Mouse (Mus musculus): ENCODE data around the gene Foxa1. TPM values are rescaled to one million over a fixed set of nuclear protein-coding genes. Genes with fewer than 3 reads are reported as not detected.

Foxa1 gene
- polyA plus RNA-seq, 1 experiment, result 17.0 TPM

DNA sequence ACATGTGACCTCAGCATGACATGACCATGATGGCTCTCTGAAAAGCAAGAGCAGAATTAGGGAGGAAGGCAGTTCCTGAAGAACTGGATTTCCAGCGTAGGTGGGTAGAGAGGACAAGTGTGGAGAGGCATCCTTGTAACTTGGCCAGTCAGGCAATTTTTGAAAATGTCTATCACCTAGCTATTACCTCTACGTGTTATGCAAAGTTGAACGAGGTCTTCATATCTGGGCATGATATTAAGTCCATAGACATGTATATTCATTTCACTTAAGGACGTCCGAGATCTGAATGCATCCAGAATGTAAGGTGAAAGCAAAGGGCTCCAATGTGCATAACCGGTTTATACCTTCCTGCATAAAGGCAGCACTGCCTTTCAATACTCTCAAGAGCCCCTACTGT, 5.6 kb downstream of the Foxa1 start:
- TF ChIP-seq POLR2A (IDR thresholded peaks at IDR 0.05; ENCODE audit: low read depth, low read length) (no peak), CTCF (IDR thresholded peaks at IDR 0.05; ENCODE audit: extremely low read depth, insufficient read length, insufficient replicate concordance, low read depth, low read length) (no peak)
- peaks cover 23% of the 10 kb centered on the region for H3K27me3 ChIP-seq (ENCODE audit: control insufficient read depth, insufficient read depth, low read length)
- no peak overlapping the region for H3K4me3 ChIP-seq (ENCODE audit: low read depth, low read length)
- H3K4me1 ChIP-seq (ENCODE audit: control insufficient read depth, insufficient read depth, insufficient read length, low read length), result no peaks in the 10 kb centered on the region; the same call in 1 of the 2 replicates
- no peaks in the 10 kb centered on the region for H3K36me3 ChIP-seq (ENCODE audit: control insufficient read depth, insufficient read depth, low read length)
- WGBS, result 10% methylated on average over 6 of the region's 6 CpGs
- H3K27ac ChIP-seq (ENCODE audit: insufficient read depth, low read depth, low read length), result no peak overlapping the region

- Histone ChIP-seq H3K27me3 (ENCODE audit: control insufficient read depth, insufficient read depth, low read length) (peaks cover 19% of the 10 kb centered on the region), H3K27ac (ENCODE audit: insufficient read depth, low read depth, low read length) (peak overlapping the region; percentile 97), H3K4me1 (ENCODE audit: control insufficient read depth, insufficient read depth, insufficient read length, low read length) (peaks cover 4% of the 10 kb centered on the region), H3K36me3 (ENCODE audit: control insufficient read depth, insufficient read depth, low read length) (no peaks in the 10 kb centered on the region), H3K4me3 (ENCODE audit: low read depth, low read length) (peak overlapping the region; percentile 74)
- TF ChIP-seq CTCF (IDR thresholded peaks at IDR 0.05; ENCODE audit: extremely low read depth, insufficient read length, insufficient replicate concordance, low read depth, low read length) (no peak), POLR2A (IDR thresholded peaks at IDR 0.05; ENCODE audit: low read depth, low read length) (no peak)
- WGBS, result 3% methylated on average over 10 of the region's 10 CpGs
Measured at GRCm38 (mm10) chr12:57539551-57539985, 7.1 kb downstream of the Foxa1 start.

GRCm38 (mm10) chr12:57538588-57539550, 7.8 kb downstream of the Foxa1 start:
- TF ChIP-seq POLR2A (IDR thresholded peaks at IDR 0.05; ENCODE audit: low read depth, low read length) (no peak), CTCF (IDR thresholded peaks at IDR 0.05; ENCODE audit: extremely low read depth, insufficient read length, insufficient replicate concordance, low read depth, low read length) (no peak; the same call in 1 of the 2 replicates)
- Histone ChIP-seq H3K4me3 (ENCODE audit: low read depth, low read length) (peak overlapping the region; percentile 74), H3K4me1 (ENCODE audit: control insufficient read depth, insufficient read depth, insufficient read length, low read length) (peaks cover 4% of the 10 kb centered on the region), H3K27ac (ENCODE audit: insufficient read depth, low read depth, low read length) (peak overlapping the region; percentile 97), H3K36me3 (ENCODE audit: control insufficient read depth, insufficient read depth, low read length) (no peaks in the 10 kb centered on the region), H3K27me3 (ENCODE audit: control insufficient read depth, insufficient read depth, low read length) (peaks cover 19% of the 10 kb centered on the region)
- WGBS, result 1% methylated on average over 63 of the region's 63 CpGs

DNA sequence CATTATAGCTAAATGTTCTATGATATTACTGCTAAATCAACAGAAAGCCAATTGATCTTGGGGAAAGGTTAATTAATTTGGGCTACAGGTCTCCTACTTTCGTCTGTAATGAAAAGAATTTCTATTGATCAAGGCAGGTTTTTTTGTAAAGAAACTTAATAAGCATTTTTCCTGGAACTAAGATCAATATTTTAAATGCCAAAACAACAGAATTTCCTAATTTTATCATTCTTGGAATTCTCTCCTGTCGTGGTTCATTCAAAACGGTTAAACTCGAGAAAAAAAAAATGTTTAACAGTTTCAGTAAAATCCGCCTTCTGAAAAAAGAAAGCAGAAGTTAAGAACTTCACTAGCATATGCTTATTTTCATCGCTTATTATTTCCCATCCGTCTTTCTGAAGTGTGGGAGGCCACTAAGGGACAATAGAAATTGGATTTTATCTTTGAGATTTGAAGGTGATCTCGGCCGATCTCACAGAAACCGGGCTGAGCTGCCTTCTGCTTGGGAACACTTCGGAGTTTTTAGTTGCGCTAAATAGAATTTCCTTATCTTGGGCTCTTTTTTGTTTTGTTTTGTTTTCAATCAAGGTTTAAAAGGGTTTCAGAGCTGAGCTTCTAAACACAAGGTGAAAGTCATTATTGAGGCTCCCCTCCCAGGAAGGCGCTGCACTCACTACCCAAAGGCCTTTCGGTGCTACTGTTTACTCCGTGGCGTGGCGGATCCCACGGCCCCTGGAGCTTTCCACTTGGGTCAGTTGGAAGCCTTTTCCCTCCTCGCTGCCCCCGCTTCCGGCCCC, 8.7 kb downstream of the Foxa1 start:
- Histone ChIP-seq H3K4me1 (ENCODE audit: control insufficient read depth, insufficient read depth, insufficient read length, low read length) (peaks cover 4% of the 10 kb centered on the region), H3K27me3 (ENCODE audit: control insufficient read depth, insufficient read depth, low read length) (peaks cover 19% of the 10 kb centered on the region), H3K27ac (ENCODE audit: insufficient read depth, low read depth, low read length) (peak overlapping the region; percentile 97; the same call in 1 of the 2 replicates), H3K36me3 (ENCODE audit: control insufficient read depth, insufficient read depth, low read length) (no peaks in the 10 kb centered on the region), H3K4me3 (ENCODE audit: low read depth, low read length) (peak overlapping the region; percentile 74)
- TF ChIP-seq POLR2A (IDR thresholded peaks at IDR 0.05; ENCODE audit: low read depth, low read length) (no peak), CTCF (IDR thresholded peaks at IDR 0.05; ENCODE audit: extremely low read depth, insufficient read length, insufficient replicate concordance, low read depth, low read length) (no peak)
- WGBS, result 5% methylated on average over 21 of the region's 21 CpGs

GRCm38 (mm10) chr12:57536909-57537670, 9.6 kb downstream of the Foxa1 start:
- 10% methylated on average over 11 of the region's 11 CpGs for WGBS
- TF ChIP-seq POLR2A (IDR thresholded peaks at IDR 0.05; ENCODE audit: low read depth, low read length) (no peak), CTCF (IDR thresholded peaks at IDR 0.05; ENCODE audit: extremely low read depth, insufficient read length, insufficient replicate concordance, low read depth, low read length) (no peak)
- Histone ChIP-seq H3K4me3 (ENCODE audit: low read depth, low read length) (peak overlapping the region; percentile 42), H3K27ac (ENCODE audit: insufficient read depth, low read depth, low read length) (no peak overlapping the region), H3K27me3 (ENCODE audit: control insufficient read depth, insufficient read depth, low read length) (peaks cover 19% of the 10 kb centered on the region), H3K36me3 (ENCODE audit: control insufficient read depth, insufficient read depth, low read length) (no peaks in the 10 kb centered on the region), H3K4me1 (ENCODE audit: control insufficient read depth, insufficient read depth, insufficient read length, low read length) (peaks cover 4% of the 10 kb centered on the region)

DNA sequence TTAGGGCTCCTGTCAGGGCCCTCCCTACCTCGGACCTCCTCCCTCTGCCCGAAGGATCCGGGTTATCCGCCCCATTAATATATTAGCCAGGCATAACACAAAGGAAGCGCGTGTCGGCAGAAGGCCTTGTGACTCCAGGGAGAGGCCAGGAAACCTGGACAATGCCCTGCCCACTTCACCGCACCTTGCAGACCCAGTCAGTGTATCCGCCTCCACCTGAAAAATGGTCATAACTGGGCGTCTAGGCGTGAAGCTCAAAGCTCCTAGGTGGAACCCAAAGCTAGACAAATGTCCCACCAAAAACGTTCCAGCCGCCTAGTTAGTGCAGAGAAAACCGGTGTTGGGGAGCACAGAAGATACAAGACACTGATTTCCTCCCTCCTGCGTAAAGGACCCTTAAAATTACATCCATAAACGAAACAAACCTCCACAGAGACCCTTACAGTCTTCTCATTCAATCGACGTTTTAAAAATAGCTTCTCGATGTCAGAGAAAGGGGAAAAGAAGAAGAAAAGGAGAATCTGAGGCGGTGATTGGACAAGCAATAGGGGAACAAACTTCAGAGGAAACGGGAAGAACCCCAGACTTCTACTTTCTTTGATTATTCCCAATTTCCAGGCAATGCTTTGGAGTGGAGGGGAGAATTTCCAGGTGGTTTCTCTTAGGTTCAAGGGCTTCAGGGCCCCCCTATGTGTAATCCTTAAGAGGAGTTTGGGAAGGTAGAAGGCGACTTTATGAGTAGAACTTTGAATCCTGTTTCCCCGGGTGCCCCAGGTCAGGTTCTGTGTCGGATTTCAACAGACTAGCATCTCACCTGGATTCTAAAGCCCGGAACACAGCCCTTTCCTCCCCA, 10.4 kb downstream of the Foxa1 start:
- H3K4me1 ChIP-seq (ENCODE audit: control insufficient read depth, insufficient read depth, insufficient read length, low read length), result peaks cover 4% of the 10 kb centered on the region
- no peaks in the 10 kb centered on the region for H3K36me3 ChIP-seq (ENCODE audit: control insufficient read depth, insufficient read depth, low read length)
- peak overlapping the region; percentile 32; the same call in 1 of the 2 replicates for H3K27ac ChIP-seq (ENCODE audit: insufficient read depth, low read depth, low read length)
- WGBS, result 4% methylated on average over 25 of the region's 25 CpGs
- H3K4me3 ChIP-seq (ENCODE audit: low read depth, low read length), result peak overlapping the region; percentile 42
- TF ChIP-seq CTCF (IDR thresholded peaks at IDR 0.05; ENCODE audit: extremely low read depth, insufficient read length, insufficient replicate concordance, low read depth, low read length) (no peak), POLR2A (IDR thresholded peaks at IDR 0.05; ENCODE audit: low read depth, low read length) (no peak)
- H3K27me3 ChIP-seq (ENCODE audit: control insufficient read depth, insufficient read depth, low read length), result peaks cover 19% of the 10 kb centered on the region
